Mouse (Mus musculus) brain, embryonic 14.5 days (tissue): ENCODE data around the gene Gm38392.

ENCODE experiments used
- CTCF ChIP-seq: fragments of 200-500 bp; IDR thresholded peaks from 2 replicates; pipeline ENCODE4 v1.5.1; 2012; ENCODE audit warnings: inconsistent platforms, mild to moderate bottlenecking, moderate library complexity, borderline replicate concordance; ENCODE audit not compliant: insufficient read depth, insufficient read length; ENCODE audit errors: extremely low read depth
- POLR2A ChIP-seq: fragments of 200-500 bp; IDR thresholded peaks from 2 replicates; pipeline ENCODE4 v1.6.1; 2012; ENCODE audit warnings: mild to moderate bottlenecking, inconsistent platforms, borderline replicate concordance; ENCODE audit not compliant: poor library complexity, insufficient read depth, insufficient read length, severe bottlenecking; ENCODE audit errors: extremely low read depth

DNA sequence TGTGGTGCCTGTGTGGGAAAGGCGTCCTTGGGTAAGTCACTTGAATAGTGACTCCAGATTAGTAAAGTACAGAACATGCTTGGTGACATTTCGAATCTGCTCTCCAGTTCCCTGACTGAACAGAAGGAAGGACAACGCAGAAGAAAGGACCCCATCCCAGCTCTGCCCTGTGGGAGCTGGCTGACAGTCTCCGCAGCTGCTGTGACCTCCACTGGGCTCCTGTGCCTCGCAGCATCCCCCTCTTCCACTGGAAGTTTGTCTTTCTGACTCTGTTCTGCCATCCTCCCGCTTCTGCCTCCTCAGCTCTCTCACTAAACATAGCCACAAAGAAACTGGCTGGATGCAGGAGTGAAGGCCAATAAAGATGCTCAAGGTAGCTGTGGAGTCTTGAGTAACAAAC lies 84.0 kb downstream of the Gm38392 start:
- no peak for TF ChIP-seq CTCF
- TF ChIP-seq POLR2A = no peak
